Mouse (Mus musculus) CH12.LX (cell line): ENCODE measurements around the gene Sirt4. TPM values are rescaled to one million over a fixed set of nuclear protein-coding genes. Genes with fewer than 3 reads are reported as not detected.

Experiments
- DNase-seq: peaks from one replicate; pipeline ENCODE4 v3.0.0-alpha.2; 2013; ENCODE audit errors: extremely low read depth
- H3K27ac ChIP-seq: 2 replicates; pipeline ENCODE4 v1.5.1; 2012; ENCODE audit warnings: low read depth, mild to moderate bottlenecking, control low read depth, moderate library complexity; ENCODE audit not compliant: insufficient read depth
- H3K27me3 ChIP-seq: replicated peaks from 2 replicates; pipeline ENCODE3; 2012; ENCODE audit warnings: inconsistent platforms
- H3K36me3 ChIP-seq, 2 experiments: replicated peaks in 1 of 2; 2 replicates each; pipeline versions ENCODE3 to v1.6.1; 2012; ENCODE audit warnings: inconsistent platforms in 1 of 2, low read length in 1 of 2, mild to moderate bottlenecking in 1 of 2, mixed read lengths in 1 of 2, moderate library complexity in 1 of 2; ENCODE audit not compliant: control insufficient read depth in 1 of 2, insufficient read depth in 1 of 2
- H3K4me1 ChIP-seq, 2 experiments: 2 replicates each; pipeline ENCODE4 v1.6.1; 2012; ENCODE audit warnings: inconsistent platforms in 1 of 2, moderate library complexity in 1 of 2; ENCODE audit not compliant: insufficient read depth in 2 of 2, control insufficient read depth in 1 of 2
- H3K4me2 ChIP-seq: 2 replicates; pipeline ENCODE4 v1.6.1; 2012; ENCODE audit warnings: low read depth, mild to moderate bottlenecking, control low read depth; ENCODE audit not compliant: poor library complexity, insufficient read depth, severe bottlenecking
- H3K4me3 ChIP-seq, 3 experiments: fragments of 150-350 bp in 1 of 3; sonication (generic) in 1 of 3; replicated peaks in 1 of 3; 2 replicates each; pipeline versions ENCODE3 to v1.5.1; 2011 to 2012; ENCODE audit warnings: low read depth in 2 of 3, low read length in 2 of 3, mild to moderate bottlenecking in 2 of 3, moderate library complexity in 2 of 3, control low read depth in 1 of 3, improper control_type of control experiment in 1 of 3, inconsistent platforms in 1 of 3, mixed read lengths in 1 of 3; ENCODE audit not compliant: poor library complexity in 1 of 3
- H3K79me2 ChIP-seq: replicated peaks from 2 replicates; pipeline ENCODE4 v1.6.1; 2012; ENCODE audit warnings: mild to moderate bottlenecking, moderate library complexity; ENCODE audit not compliant: control insufficient read depth, poor library complexity, insufficient read depth, severe bottlenecking; ENCODE audit errors: extremely low read depth
- H3K9ac ChIP-seq: 2 replicates; pipeline ENCODE4 v1.6.1; 2012; ENCODE audit warnings: low read depth, mild to moderate bottlenecking, control low read depth, moderate library complexity; ENCODE audit not compliant: insufficient read depth
- H3K9me3 ChIP-seq: replicated peaks from 2 replicates; pipeline ENCODE3; 2012; ENCODE audit warnings: low read length, inconsistent platforms, mixed read lengths
- ELF1 ChIP-seq: IDR thresholded peaks from 2 replicates; pipeline ENCODE4 v1.6.1; 2014; ENCODE audit warnings: low read depth, mild to moderate bottlenecking, inconsistent platforms, low read length, improper control_type of control experiment
- ETS1 ChIP-seq: conservative IDR thresholded peaks from 2 replicates; pipeline ENCODE4 v1.6.1; 2012; ENCODE audit warnings: low read depth, mild to moderate bottlenecking, inconsistent platforms, low read length, improper control_type of control experiment, moderate library complexity
- KAT2A ChIP-seq: IDR thresholded peaks from 2 replicates; pipeline ENCODE4 v1.6.1; 2012; ENCODE audit warnings: low read length, improper control_type of control experiment, inconsistent platforms; ENCODE audit not compliant: insufficient replicate concordance
- PAX5 ChIP-seq: IDR thresholded peaks from 2 replicates; pipeline ENCODE4 v1.6.1; 2012; ENCODE audit warnings: low read length, inconsistent platforms, mixed read lengths
- SIN3A ChIP-seq: IDR thresholded peaks from 2 replicates; pipeline ENCODE4 v1.6.1; 2012; ENCODE audit warnings: low read length, improper control_type of control experiment, inconsistent platforms
- SMC3 ChIP-seq: IDR thresholded peaks from 2 replicates; pipeline ENCODE4 v1.6.1; 2011; ENCODE audit warnings: low read depth, low read length, improper control_type of control experiment
- USF1 ChIP-seq: IDR thresholded peaks from 2 replicates; pipeline ENCODE4 v1.6.1; 2014; ENCODE audit warnings: low read depth, mild to moderate bottlenecking, inconsistent platforms, low read length, improper control_type of control experiment
- ZKSCAN1 ChIP-seq: IDR thresholded peaks from 2 replicates; pipeline ENCODE4 v1.6.1; 2012; ENCODE audit warnings: low read depth, inconsistent platforms, low read length, improper control_type of control experiment, borderline replicate concordance
- dilution Hi-C: fragments of 300-500 bp; cut with MboI; formaldehyde crosslinking; loops from 2 replicates; pipeline ENCODE4 v1.14.3; 2020; ENCODE audit warnings: low sequenced_read_pairs; ENCODE audit not compliant: extremely low pct_unique_long_range_greater_than_20kb, extremely low pct_ligation_motif_present
- in situ Hi-C: fragments of 300-500 bp; cut with MboI; formaldehyde crosslinking; loops from 3 replicates; pipeline ENCODE4 v1.14.3; 2019; ENCODE audit warnings: low sequenced_read_pairs, low pct_ligation_motif_present, low pct_unique_long_range_greater_than_20kb, mixed read lengths
- polyA plus RNA-seq: library from polyadenylated mRNA; unstranded; fragments of >175 nt; gene quantifications from 2 replicates; pipeline ENCODE4 v1.2.1, GENCODE M21; 2012; ENCODE audit warnings: low read depth; ENCODE audit not compliant: insufficient read length
- total RNA-seq, 2 experiments: library from RNA; depleted of rRNA; stranded (reverse); fragments of 300-350 nt in 1 of 2; fragments of >200 nt in 1 of 2; gene quantifications; 2 replicates each; pipeline ENCODE4 v1.2.3; 2012 to 2014

The Sirt4 gene
- total and polyA plus RNA-seq, 3 experiments = 10.0 to 18.0 (median 13.3) TPM

GRCm38 (mm10) chr5:115433191-115433590, 51.3 kb downstream of the Sirt4 start:
- Histone ChIP-seq H3K4me3 (no peak overlapping the region), H3K4me2 (no peak overlapping the region), H3K4me1 (peaks cover 7 to 47% of the 10 kb centered on the region in 2 experiments), H3K27ac (no peak overlapping the region), H3K9ac (no peak overlapping the region), H3K9me3 (no peaks in the 10 kb centered on the region)
- dilution Hi-C loops = no loop called here
- no peak for TF ChIP-seq PAX5
- TF ChIP-seq SIN3A = no peak
- TF ChIP-seq, all 38 proteins: peak for 0
- in situ Hi-C loops = no loop called here
- Histone ChIP-seq H3K27me3 (peaks cover 5% of the 10 kb centered on the region), H3K79me2 (no peaks in the 10 kb centered on the region), H3K36me3 (peaks cover 0 to 2% of the 10 kb centered on the region in 2 experiments)
- no peak for DNase-seq

- Histone ChIP-seq H3K79me2 (no peaks in the 10 kb centered on the region), H3K36me3 (peaks cover 0 to 4% of the 10 kb centered on the region in 2 experiments), H3K4me1 (peaks cover 7 to 44% of the 10 kb centered on the region in 2 experiments), H3K9me3 (no peaks in the 10 kb centered on the region), H3K27me3 (peaks cover 5% of the 10 kb centered on the region), H3K9ac (no peak overlapping the region), H3K4me3 (no peak overlapping the region), H3K4me2 (no peak overlapping the region), H3K27ac (no peak overlapping the region)
- in situ Hi-C loops = no loop called here
- DNase-seq = no peak
- dilution Hi-C loops = no loop called here
- TF ChIP-seq ELF1 = no peak
These were observed 52.1 kb downstream of the Sirt4 start for GRCm38 (mm10) chr5:115432395-115432794.

- in situ Hi-C loops = no loop called here
- no peaks in the 10 kb centered on the region for H3K9me3 ChIP-seq
- TF ChIP-seq SMC3 = no peak
- no peak for TF ChIP-seq ELF1
- no peak for TF ChIP-seq ZKSCAN1
- no peak for TF ChIP-seq SIN3A
- no peak for TF ChIP-seq ETS1
- no peak for TF ChIP-seq USF1
- no peak for TF ChIP-seq KAT2A
- H3K4me3 ChIP-seq = no peak overlapping the region
- dilution Hi-C loops = no loop called here
- no peak overlapping the region for H3K9ac ChIP-seq
- H3K79me2 ChIP-seq = no peaks in the 10 kb centered on the region
- H3K27me3 ChIP-seq = peaks cover 5% of the 10 kb centered on the region
- peaks cover 0 to 7% of the 10 kb centered on the region in 2 experiments for H3K36me3 ChIP-seq
- no peak for DNase-seq
- H3K27ac ChIP-seq = no peak overlapping the region
- H3K4me1 ChIP-seq = peaks cover 7 to 39% of the 10 kb centered on the region in 2 experiments
- no peak overlapping the region for H3K4me2 ChIP-seq
These were observed 52.6 kb downstream of the Sirt4 start for GRCm38 (mm10) chr5:115431898-115432259.
